Mouse (Mus musculus): ENCODE data around the gene Dhx32. TPM values are rescaled to one million over a fixed set of nuclear protein-coding genes. Genes with fewer than 3 reads are reported as not detected.

The Dhx32 gene
- total and polyA plus RNA-seq, 3 experiments: 27.7 to 47.4 (median 41.5) TPM

DNA sequence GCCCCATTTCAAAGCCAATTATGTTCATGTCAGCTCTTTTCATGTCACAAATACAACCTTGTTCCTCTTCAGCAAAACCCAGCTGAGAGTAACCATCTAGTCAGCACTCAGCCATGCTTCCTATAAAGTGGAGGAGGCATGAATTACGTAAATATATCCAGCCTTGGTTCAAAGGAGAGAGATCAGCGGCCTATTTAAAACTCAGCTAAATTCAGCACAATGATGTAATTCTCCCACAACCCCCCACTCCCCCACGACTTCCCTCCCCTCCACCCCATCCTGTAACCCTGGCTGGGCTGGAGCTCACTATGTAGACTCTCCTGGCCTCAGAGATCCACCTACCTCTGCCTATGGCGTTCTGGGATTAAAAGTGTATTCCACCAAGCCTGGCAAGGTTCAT, 37.8 kb downstream of the Dhx32 start:
- Histone ChIP-seq H3K27ac (peak overlapping the region; percentile 82), H3K9ac (ENCODE audit: low read depth, low read length) (peak overlapping the region; percentile 52; the same call in 1 of the 2 replicates)
- DNase-seq: peak in 1 of 2 experiments; percentile 28

DNA sequence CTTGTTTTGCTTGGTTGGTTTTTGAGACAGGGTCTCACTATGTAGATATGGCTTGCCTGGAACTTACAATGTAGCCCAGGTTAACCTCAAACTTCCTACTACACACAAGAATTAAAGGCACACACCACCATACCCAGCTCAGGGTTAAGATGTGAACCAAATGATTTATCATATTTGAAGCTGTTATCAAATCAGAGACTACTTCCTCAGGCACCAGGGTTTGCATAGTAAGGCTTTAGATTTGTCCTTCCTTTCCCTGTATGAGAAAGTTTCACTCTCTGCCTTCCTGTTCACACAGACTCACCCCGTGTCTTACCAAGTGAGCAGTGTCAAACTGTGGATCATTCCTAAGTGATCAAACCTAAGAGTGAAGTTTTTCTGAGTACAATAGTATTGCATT, 38.3 kb downstream of the Dhx32 start:
- TF ChIP-seq POLR2A (IDR thresholded peaks at IDR 0.05; ENCODE audit: insufficient read depth, low read depth, low read length): no peak
- no peak for TF ChIP-seq CTCF (IDR thresholded peaks at IDR 0.05)
- Histone ChIP-seq H3K27me3 (ENCODE audit: control insufficient read depth, insufficient read depth, low read length) (no peaks in the 10 kb centered on the region), H3K27ac (peak overlapping the region; percentile 82), H3K79me2 (replicated peaks; ENCODE audit: control insufficient read depth, insufficient read depth, low read length) (no peaks in the 10 kb centered on the region), H3K36me3 (ENCODE audit: control insufficient read depth, insufficient read depth, low read length) (peaks cover 18% of the 10 kb centered on the region), H3K4me3 (no peak overlapping the region), H3K9ac (ENCODE audit: low read depth, low read length) (no peak overlapping the region), H3K4me1 (ENCODE audit: control insufficient read depth, insufficient read depth, low read length) (peaks cover 16% of the 10 kb centered on the region)
- intact Hi-C loops (cut with DNase I): no loop called here
- DNase-seq: no peak
- 28% methylated on average over 1 of the region's 1 CpGs for WGBS

More for the DNA sequence above, 37.8 kb downstream of the Dhx32 start:
- intact Hi-C loops (cut with DNase I): no loop called here
- H3K4me3 ChIP-seq: no peak overlapping the region
- H3K4me1 ChIP-seq (ENCODE audit: control insufficient read depth, insufficient read depth, low read length): peaks cover 16% of the 10 kb centered on the region
- 9% methylated on average over 4 of the region's 4 CpGs for WGBS
- H3K36me3 ChIP-seq (ENCODE audit: control insufficient read depth, insufficient read depth, low read length): peaks cover 18% of the 10 kb centered on the region
- H3K27me3 ChIP-seq (ENCODE audit: control insufficient read depth, insufficient read depth, low read length): no peaks in the 10 kb centered on the region
- TF ChIP-seq EP300 (IDR thresholded peaks at IDR 0.05; ENCODE audit: insufficient read depth, low read depth, low read length) (no peak), CTCF (IDR thresholded peaks at IDR 0.05) (no peak), POLR2A (IDR thresholded peaks at IDR 0.05; ENCODE audit: insufficient read depth, low read depth, low read length) (no peak)
- no peaks in the 10 kb centered on the region for H3K79me2 ChIP-seq (replicated peaks; ENCODE audit: control insufficient read depth, insufficient read depth, low read length)

DNA sequence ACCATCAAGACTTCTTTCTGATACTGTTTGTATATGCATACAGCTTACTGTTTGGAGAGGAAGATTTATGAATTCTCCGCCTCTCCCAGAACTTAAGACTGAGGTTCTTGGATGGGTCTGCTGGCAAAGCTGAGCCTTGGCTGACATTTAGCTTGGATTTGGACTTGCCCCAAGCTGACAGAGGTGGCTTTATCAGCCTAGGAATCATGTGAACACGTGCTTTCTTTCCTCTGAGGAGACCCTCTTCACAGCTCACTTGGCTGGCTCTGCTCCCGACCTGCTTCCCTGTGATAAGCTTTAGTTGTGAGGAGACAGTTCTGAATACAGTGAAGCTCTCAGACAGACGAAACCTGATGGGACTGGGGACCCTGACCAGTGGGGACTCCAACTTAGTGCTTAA, 38.9 kb downstream of the Dhx32 start:
- H3K9ac ChIP-seq (ENCODE audit: low read depth, low read length): peak overlapping the region; percentile 5; the same call in 1 of the 2 replicates
- no peak overlapping the region for H3K4me3 ChIP-seq
- intact Hi-C loops (cut with DNase I): no loop called here
- TF ChIP-seq EP300 (IDR thresholded peaks at IDR 0.05; ENCODE audit: insufficient read depth, low read depth, low read length): no peak
- no peak for TF ChIP-seq CTCF (IDR thresholded peaks at IDR 0.05)
- no peak for TF ChIP-seq POLR2A (IDR thresholded peaks at IDR 0.05; ENCODE audit: insufficient read depth, low read depth, low read length)
- peaks cover 16% of the 10 kb centered on the region for H3K4me1 ChIP-seq (ENCODE audit: control insufficient read depth, insufficient read depth, low read length)
- WGBS: 21% methylated on average over 4 of the region's 4 CpGs
- DNase-seq: no peak
- no peaks in the 10 kb centered on the region for H3K27me3 ChIP-seq (ENCODE audit: control insufficient read depth, insufficient read depth, low read length)
- H3K27ac ChIP-seq: peak overlapping the region; percentile 82
- H3K79me2 ChIP-seq (replicated peaks; ENCODE audit: control insufficient read depth, insufficient read depth, low read length): no peaks in the 10 kb centered on the region
- H3K36me3 ChIP-seq (ENCODE audit: control insufficient read depth, insufficient read depth, low read length): peaks cover 18% of the 10 kb centered on the region

DNA sequence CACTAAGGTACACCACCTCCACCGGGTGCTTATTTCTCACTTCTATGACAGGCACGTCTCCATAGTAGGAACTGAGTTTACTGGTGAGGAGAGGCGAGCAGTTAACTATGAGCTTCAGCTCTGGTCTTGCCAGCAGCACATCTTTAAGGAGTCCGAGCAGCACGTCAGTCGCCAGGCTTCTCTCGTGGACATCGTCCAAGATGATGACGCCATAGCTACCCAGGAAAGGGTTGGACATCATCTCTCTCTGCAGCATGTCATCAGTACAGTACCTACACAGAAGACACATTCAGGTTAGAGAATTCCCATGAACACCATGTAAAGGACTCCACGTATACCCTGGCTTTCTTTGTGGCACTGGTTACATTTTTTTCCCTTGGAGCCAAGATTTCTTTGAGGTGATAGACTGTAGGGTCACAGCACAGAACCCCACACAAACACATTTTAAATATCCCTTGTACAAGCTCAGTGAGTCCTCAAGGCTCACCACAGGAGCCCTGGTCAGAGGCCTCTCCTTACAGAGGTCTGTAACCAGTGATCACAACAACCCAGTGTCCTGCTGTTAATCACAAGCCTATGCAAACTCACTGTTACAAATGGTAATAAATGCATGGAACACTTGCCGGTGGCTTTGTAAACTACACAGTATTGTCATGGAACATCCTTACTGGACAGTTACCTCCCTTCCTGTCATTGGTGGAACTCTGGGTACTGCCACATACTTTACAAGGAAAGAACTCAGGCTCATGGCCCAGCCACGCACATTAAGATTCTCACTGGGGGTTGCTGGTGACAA, 39.8 kb downstream of the Dhx32 start:
- intact Hi-C loops (cut with DNase I): no loop called here
- H3K9ac ChIP-seq (ENCODE audit: low read depth, low read length): no peak overlapping the region
- no peaks in the 10 kb centered on the region for H3K79me2 ChIP-seq (replicated peaks; ENCODE audit: control insufficient read depth, insufficient read depth, low read length)
- H3K27ac ChIP-seq: no peak overlapping the region
- no peak for DNase-seq
- no peak for TF ChIP-seq EP300 (IDR thresholded peaks at IDR 0.05; ENCODE audit: insufficient read depth, low read depth, low read length)
- TF ChIP-seq POLR2A (IDR thresholded peaks at IDR 0.05; ENCODE audit: insufficient read depth, low read depth, low read length): no peak
- TF ChIP-seq CTCF (IDR thresholded peaks at IDR 0.05): no peak
- no peaks in the 10 kb centered on the region for H3K27me3 ChIP-seq (ENCODE audit: control insufficient read depth, insufficient read depth, low read length)
- peaks cover 18% of the 10 kb centered on the region for H3K36me3 ChIP-seq (ENCODE audit: control insufficient read depth, insufficient read depth, low read length)
- WGBS: 81% methylated on average over 12 of the region's 12 CpGs
- H3K4me1 ChIP-seq (ENCODE audit: control insufficient read depth, insufficient read depth, low read length): peaks cover 16% of the 10 kb centered on the region
- H3K4me3 ChIP-seq: no peak overlapping the region

DNA sequence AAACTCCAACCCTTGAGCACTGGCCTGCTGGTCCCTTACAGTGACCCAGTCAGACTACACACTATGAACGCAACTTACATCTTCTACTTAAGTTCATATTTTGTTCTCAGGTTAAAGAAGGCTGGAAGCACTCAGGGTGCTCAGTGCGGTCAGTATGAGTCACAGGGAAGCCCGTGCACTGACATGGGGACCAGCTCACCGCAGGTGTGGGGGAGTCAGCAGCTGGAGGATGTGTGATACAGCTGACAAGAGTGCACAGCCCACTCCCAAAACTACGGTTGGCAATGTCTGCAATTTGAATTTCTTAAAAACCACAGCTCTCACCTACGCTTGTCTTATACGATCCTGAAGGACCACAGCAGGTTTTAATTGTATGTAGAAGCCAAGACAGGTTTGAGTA, 42.0 kb downstream of the Dhx32 start:
- H3K4me3 ChIP-seq: no peak overlapping the region
- intact Hi-C loops (cut with DNase I): no loop called here
- H3K27me3 ChIP-seq (ENCODE audit: control insufficient read depth, insufficient read depth, low read length): no peaks in the 10 kb centered on the region
- no peak for DNase-seq
- no peak overlapping the region for H3K27ac ChIP-seq
- WGBS: 70% methylated on average over 7 of the region's 7 CpGs
- TF ChIP-seq EP300 (IDR thresholded peaks at IDR 0.05; ENCODE audit: insufficient read depth, low read depth, low read length) (no peak), POLR2A (IDR thresholded peaks at IDR 0.05; ENCODE audit: insufficient read depth, low read depth, low read length) (no peak), CTCF (IDR thresholded peaks at IDR 0.05) (no peak)
- H3K9ac ChIP-seq (ENCODE audit: low read depth, low read length): no peak overlapping the region
- no peaks in the 10 kb centered on the region for H3K79me2 ChIP-seq (replicated peaks; ENCODE audit: control insufficient read depth, insufficient read depth, low read length)
- H3K36me3 ChIP-seq (ENCODE audit: control insufficient read depth, insufficient read depth, low read length): peaks cover 18% of the 10 kb centered on the region
- H3K4me1 ChIP-seq (ENCODE audit: control insufficient read depth, insufficient read depth, low read length): peaks cover 13% of the 10 kb centered on the region

DNA sequence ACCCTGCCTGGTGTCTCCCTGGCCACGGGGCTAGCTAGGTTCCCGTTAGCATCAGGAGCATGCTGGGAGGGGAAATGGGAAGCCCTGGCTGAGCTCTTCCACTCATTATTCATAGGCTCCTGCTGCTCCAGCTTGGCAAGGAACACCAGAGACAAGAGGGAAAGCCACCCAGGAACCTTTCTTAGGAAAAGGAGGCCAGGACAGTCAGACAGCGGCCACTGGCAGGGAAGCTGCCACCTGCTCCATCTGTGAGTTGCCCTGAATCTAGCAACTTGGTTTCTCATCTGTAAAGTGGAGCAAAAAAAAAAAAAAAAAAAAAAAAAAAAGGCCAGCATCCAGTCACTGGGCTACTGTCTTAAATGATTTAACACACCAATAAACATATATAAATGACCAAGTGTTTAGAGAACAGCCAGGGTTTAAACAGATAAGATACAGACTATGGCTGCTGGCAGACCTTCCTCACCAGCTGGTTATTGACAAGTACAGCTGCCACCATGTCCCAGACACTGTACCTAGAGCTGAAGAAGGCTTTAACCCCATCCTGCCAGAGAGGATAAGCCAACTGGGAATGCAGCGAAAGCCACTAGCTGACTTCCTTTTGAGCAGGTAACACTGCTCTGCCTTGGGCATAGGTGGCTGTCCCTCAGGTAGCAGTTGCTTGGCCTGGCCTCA, 50.4 kb downstream of the Dhx32 start:
- Histone ChIP-seq H3K79me2 (replicated peaks; ENCODE audit: control insufficient read depth, insufficient read depth, low read length) (no peaks in the 10 kb centered on the region), H3K9ac (ENCODE audit: low read depth, low read length) (no peak overlapping the region), H3K4me1 (ENCODE audit: control insufficient read depth, insufficient read depth, low read length) (peaks cover 15% of the 10 kb centered on the region), H3K4me3 (no peak overlapping the region), H3K27ac (peak overlapping the region; percentile 88), H3K36me3 (ENCODE audit: control insufficient read depth, insufficient read depth, low read length) (peaks cover 2% of the 10 kb centered on the region; the same call in 1 of the 2 replicates), H3K27me3 (ENCODE audit: control insufficient read depth, insufficient read depth, low read length) (no peaks in the 10 kb centered on the region)
- intact Hi-C loops (cut with DNase I): no loop called here
- DNase-seq: peak in 1 of 2 experiments; percentile 33
- 41% methylated on average over 4 of the region's 4 CpGs for WGBS
- TF ChIP-seq POLR2A (IDR thresholded peaks at IDR 0.05; ENCODE audit: insufficient read depth, low read depth, low read length) (no peak), CTCF (IDR thresholded peaks at IDR 0.05) (no peak), EP300 (IDR thresholded peaks at IDR 0.05; ENCODE audit: insufficient read depth, low read depth, low read length) (no peak)
